In genomic region chr6:104493459-104493858, GRCm38 (mm10) we compare ENCODE assay signal across 12 mouse cellular contexts. TPM values are rescaled to one million over a fixed set of nuclear protein-coding genes. Genes with fewer than 3 reads are reported as not detected.
A peak's percentile ranks its signal among the peaks of the same experiment; 100 is the strongest.
DNase-seq lines count a peak whose midpoint lies in the region; ATAC-seq and TF ChIP-seq lines count a peak whose summit lies in the region.
"Had no signal": no experiment of that assay in that cellular context is flagged by ENCODE, and none has a peak within 500 bp of the region (broad histone marks: within the 10 kb centered on the region; RNA-seq: fewer than 3 reads in every experiment).

No protein-coding gene starts in this region.

- no peak overlapping the region for H3K27ac ChIP-seq in kidney, postnatal 0 days
- H3K27ac ChIP-seq in embryonic facial prominence, embryonic 14.5 days (replicated peaks; ENCODE audit: low read depth, low read length): no peak overlapping the region
- peak overlapping the region; percentile 73 for H3K27ac ChIP-seq in hindbrain, embryonic 12.5 days
- peak overlapping the region; percentile 78 for H3K27ac ChIP-seq in neural tube, embryonic 13.5 days (replicated peaks)
- H3K27ac ChIP-seq: liver, embryonic 15.5 days had no signal

- H3K4me2 ChIP-seq in kidney, postnatal 0 days (ENCODE audit: low read length): peak overlapping the region; percentile 44
- H3K4me2 ChIP-seq in embryonic facial prominence, embryonic 14.5 days (ENCODE audit: low read depth, low read length): peak overlapping the region; percentile 38
- peak overlapping the region; percentile 46 for H3K4me2 ChIP-seq in hindbrain, embryonic 12.5 days (replicated peaks)
- peak overlapping the region; percentile 53 for H3K4me2 ChIP-seq in neural tube, embryonic 13.5 days
- H3K4me2 ChIP-seq: liver, embryonic 15.5 days had no signal

- H3K27me3 ChIP-seq in kidney, postnatal 0 days (ENCODE audit: insufficient read depth, low read length): no peaks in the 10 kb centered on the region
- no peaks in the 10 kb centered on the region for H3K27me3 ChIP-seq in embryonic facial prominence, embryonic 14.5 days (replicated peaks; ENCODE audit: control insufficient read depth, insufficient read depth, low read length)
- H3K27me3 ChIP-seq in hindbrain, embryonic 12.5 days: no peaks in the 10 kb centered on the region
- H3K27me3 ChIP-seq in neural tube, embryonic 13.5 days: no peaks in the 10 kb centered on the region
- H3K27me3 ChIP-seq: liver, embryonic 15.5 days had no signal

- H3K9me3 ChIP-seq in kidney, postnatal 0 days (replicated peaks; ENCODE audit: low read length): no peaks in the 10 kb centered on the region
- H3K9me3 ChIP-seq in embryonic facial prominence, embryonic 14.5 days (ENCODE audit: control insufficient read depth, low read length): no peaks in the 10 kb centered on the region
- H3K9me3 ChIP-seq in hindbrain, embryonic 12.5 days (replicated peaks): no peaks in the 10 kb centered on the region
- H3K9me3 ChIP-seq in neural tube, embryonic 13.5 days: no peaks in the 10 kb centered on the region
- H3K9me3 ChIP-seq: liver, embryonic 15.5 days had no signal

- H3K36me3 ChIP-seq in kidney, postnatal 0 days (ENCODE audit: insufficient read depth, low read length): no peaks in the 10 kb centered on the region
- no peaks in the 10 kb centered on the region for H3K36me3 ChIP-seq in embryonic facial prominence, embryonic 14.5 days (ENCODE audit: control insufficient read depth, insufficient read depth, low read length)
- no peaks in the 10 kb centered on the region for H3K36me3 ChIP-seq in hindbrain, embryonic 12.5 days
- H3K36me3 ChIP-seq in neural tube, embryonic 13.5 days: no peaks in the 10 kb centered on the region
- H3K36me3 ChIP-seq: liver, embryonic 15.5 days had no signal

- intact Hi-C loops in gastrocnemius, postnatal 36 days (cut with DNase I): no loop called here

- 44% methylated on average over 6 of the region's 6 CpGs for WGBS in kidney, postnatal 0 days
- WGBS in embryonic facial prominence, embryonic 14.5 days: 58% methylated on average over 6 of the region's 6 CpGs
- WGBS in hindbrain, embryonic 12.5 days: 62% methylated on average over 6 of the region's 6 CpGs
- 49% methylated on average over 6 of the region's 6 CpGs for WGBS in neural tube, embryonic 13.5 days

- H3K4me1 ChIP-seq in kidney, postnatal 0 days (replicated peaks; ENCODE audit: insufficient read depth, low read length): no peaks in the 10 kb centered on the region
- H3K4me1 ChIP-seq in embryonic facial prominence, embryonic 14.5 days (ENCODE audit: control insufficient read depth, insufficient read depth, low read length): 0 out of 2 replicates have a peak, but pooled peaks cover 5% of the 10 kb centered on the region
- H3K4me1 ChIP-seq in hindbrain, embryonic 12.5 days: peaks cover 13% of the 10 kb centered on the region; the same call in 1 of the 2 replicates
- peaks cover 18% of the 10 kb centered on the region for H3K4me1 ChIP-seq in neural tube, embryonic 13.5 days (replicated peaks)
- H3K4me1 ChIP-seq: liver, embryonic 15.5 days had no signal

- H3K4me3 ChIP-seq in kidney, postnatal 0 days (replicated peaks; ENCODE audit: low read depth, low read length): peak overlapping the region; percentile 11; the same call in 1 of the 2 replicates
- H3K4me3 ChIP-seq in embryonic facial prominence, embryonic 14.5 days (ENCODE audit: low read depth, low read length): peak overlapping the region; percentile 21
- peak overlapping the region; percentile 27 for H3K4me3 ChIP-seq in hindbrain, embryonic 12.5 days
- H3K4me3 ChIP-seq in neural tube, embryonic 13.5 days: peak overlapping the region; percentile 37
- H3K4me3 ChIP-seq: liver, embryonic 15.5 days had no signal

- no peak for ATAC-seq in kidney, postnatal 0 days (replicated peaks; ENCODE audit: low FRiP score, low read depth)
- no peak for ATAC-seq in embryonic facial prominence, embryonic 14.5 days (ENCODE audit: low read depth)
- peak; percentile 21; the same call in 1 of the 2 replicates for ATAC-seq in hindbrain, embryonic 12.5 days (ENCODE audit: low FRiP score)
- ATAC-seq in neural tube, embryonic 13.5 days (ENCODE audit: low read depth): peak; percentile 63; the same call in 1 of the 2 replicates

- no peak for DNase-seq in kidney, postnatal 0 days (ENCODE audit: low spot score)
- no peak for DNase-seq in kidney, postnatal 10 days
- DNase-seq in embryonic facial prominence, embryonic 14.5 days (ENCODE audit: low spot score): peak; percentile 1
- no peak for DNase-seq in right cerebral cortex, postnatal 14 days
- DNase-seq in gastrocnemius, postnatal 36 days: no peak
- DNase-seq: heart, postnatal 14 days had no signal

- H3K9ac ChIP-seq in kidney, postnatal 0 days (ENCODE audit: low read depth, low read length): no peak overlapping the region
- peak overlapping the region; percentile 11; the same call in 1 of the 2 replicates for H3K9ac ChIP-seq in embryonic facial prominence, embryonic 14.5 days (ENCODE audit: low read depth, low read length)
- H3K9ac ChIP-seq in hindbrain, embryonic 12.5 days: peak overlapping the region; percentile 38; the same call in 1 of the 2 replicates
- peak overlapping the region; percentile 65 for H3K9ac ChIP-seq in neural tube, embryonic 13.5 days
- H3K9ac ChIP-seq: liver, embryonic 15.5 days had no signal

- no peak for TF ChIP-seq CTCF in kidney, postnatal 0 days (IDR thresholded peaks at IDR 0.05; ENCODE audit: low read depth)

RNA-seq across cellular contexts. Expression of gene Cntn6, which starts 0.9 kb away (rescaled TPM):
- 0.52 and 0.74 TPM in 2 replicates for polyA plus RNA-seq in kidney, postnatal 0 days (2015; fragmentation: Nextera tagmentation; extraction: Ambion mirVana)
- polyA plus RNA-seq in embryonic facial prominence, embryonic 14.5 days (2014; fragmentation: Nextera tagmentation; extraction: Ambion mirVana): 2.1 and 2.5 TPM in 2 replicates
- polyA plus RNA-seq in hindbrain, embryonic 12.5 days (2016; fragmentation: Nextera tagmentation; extraction: Ambion mirVana): 1.3 and 2.3 TPM in 2 replicates
- 7.6 and 9.1 TPM in 2 replicates for polyA plus RNA-seq in neural tube, embryonic 13.5 days (2015; fragmentation: Nextera tagmentation; extraction: Ambion mirVana)
- total RNA-seq in gastrocnemius, postnatal 36 days (2021): not detected
- total RNA-seq: adrenal gland, adult 18-20 months; heart, postnatal 14 days; megakaryocyte-erythroid progenitor cell, adult 5-6 weeks had no signal
- polyA plus RNA-seq: thymus, postnatal 0 days had no signal

Comparison
In these comparisons a context has a peak if more than half of its experiments do, and no peak if none do; other contexts are left out.
1. ATAC-seq: peak in hindbrain, embryonic 12.5 days (single experiment) and neural tube, embryonic 13.5 days (single experiment); none in kidney, postnatal 0 days (single experiment) and embryonic facial prominence, embryonic 14.5 days (single experiment).
2. H3K27ac ChIP-seq: peak in hindbrain, embryonic 12.5 days (single experiment) and neural tube, embryonic 13.5 days (single experiment); none in kidney, postnatal 0 days (single experiment) and embryonic facial prominence, embryonic 14.5 days (single experiment).
3. Peak in every context shown above with its lines, with median percentiles within 50 percentile points of each other: H3K4me2 ChIP-seq and H3K4me3 ChIP-seq.